8 mouse cellular contexts compared by ENCODE assay signal in the genomic region with DNA sequence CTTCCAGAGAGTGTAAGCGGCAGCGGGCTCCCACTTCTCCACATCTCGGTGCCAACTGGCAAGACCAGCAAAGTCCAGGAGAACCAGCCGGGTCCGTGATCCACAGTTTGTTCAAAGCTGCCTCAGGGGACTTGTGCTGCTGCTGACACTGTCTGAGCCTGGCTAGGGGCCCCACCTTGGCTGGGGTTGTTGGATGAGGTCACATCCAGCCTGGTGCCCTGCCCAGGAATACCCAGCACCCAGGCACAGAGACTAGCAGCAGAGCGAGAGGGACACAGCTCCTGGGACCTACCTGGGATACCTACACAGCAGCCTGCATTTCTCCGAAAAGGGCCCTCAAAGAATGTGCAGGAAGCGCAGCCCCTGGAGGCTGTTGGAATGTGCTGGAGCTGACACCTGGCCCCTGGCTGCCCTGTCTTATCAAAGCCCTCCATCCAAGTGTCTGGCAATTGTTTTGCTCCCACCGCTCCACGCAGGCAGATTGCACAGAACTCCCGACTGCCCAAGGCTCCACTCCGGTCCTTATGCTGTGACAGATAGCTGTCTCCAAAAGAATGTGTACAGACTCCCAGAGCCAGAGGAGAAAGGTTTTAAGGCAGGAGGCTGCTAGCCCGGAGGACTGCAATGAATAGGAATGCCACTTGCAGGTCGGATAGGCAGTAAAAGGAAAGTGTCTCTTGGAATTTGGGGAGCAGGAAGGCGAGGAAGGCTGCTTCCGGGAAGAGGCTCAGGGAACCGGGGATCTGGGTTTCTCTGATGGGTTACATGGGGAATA. TPM values are rescaled to one million over a fixed set of nuclear protein-coding genes. Genes with fewer than 3 reads are reported as not detected.
A peak's percentile ranks its signal among the peaks of the same experiment; 100 is the strongest.
DNase-seq lines count a peak whose midpoint lies in the region; ATAC-seq lines count a peak whose summit lies in the region.

No protein-coding gene starts in this region.

- H3K27me3 ChIP-seq in erythroblast, embryonic 14.5 days (ENCODE audit: control insufficient read depth), result peaks cover 61% of the 10 kb centered on the region
- H3K27me3 ChIP-seq in intestine, embryonic 14.5 days (replicated peaks; ENCODE audit: control insufficient read depth, insufficient read depth, low read length), result 0 out of 2 replicates have a peak, but pooled peaks cover 4% of the 10 kb centered on the region
- no peaks in the 10 kb centered on the region for H3K27me3 ChIP-seq in lung, embryonic 16.5 days (ENCODE audit: control insufficient read depth, insufficient read depth, low read depth, low read length)
- 0 out of 2 replicates have a peak, but pooled peaks cover 5% of the 10 kb centered on the region for H3K27me3 ChIP-seq in stomach, embryonic 15.5 days (replicated peaks)

- H3K9ac ChIP-seq in intestine, embryonic 14.5 days (ENCODE audit: low read length), result peak overlapping the region; percentile 56
- peak overlapping the region; percentile 78 for H3K9ac ChIP-seq in lung, embryonic 16.5 days (ENCODE audit: low read length)
- H3K9ac ChIP-seq in stomach, embryonic 15.5 days, result peak overlapping the region; percentile 73; the same call in 1 of the 2 replicates

- peak; percentile 48 to 55 for DNase-seq in spleen, postnatal 10 days (ENCODE audit: low spot score in 2 of 2)
- DNase-seq in spleen, postnatal 14 days (ENCODE audit: low spot score in 2 of 2), result no peak
- peak; percentile 73 for DNase-seq in intestine, embryonic 14.5 days (ENCODE audit: low spot score)
- no peak for DNase-seq in right cerebral cortex, postnatal 4 days
- DNase-seq in gastrocnemius, postnatal 25 days, result no peak

- H3K4me2 ChIP-seq in intestine, embryonic 14.5 days (ENCODE audit: low read length), result peak overlapping the region; percentile 91
- H3K4me2 ChIP-seq in lung, embryonic 16.5 days (ENCODE audit: low read depth, low read length), result peak overlapping the region; percentile 88
- peak overlapping the region; percentile 93 for H3K4me2 ChIP-seq in stomach, embryonic 15.5 days

- 15% methylated on average over 17 of the region's 17 CpGs for WGBS in intestine, embryonic 14.5 days
- 11% methylated on average over 17 of the region's 17 CpGs for WGBS in lung, embryonic 16.5 days
- 20% methylated on average over 17 of the region's 17 CpGs for WGBS in stomach, embryonic 15.5 days

- peaks cover 39% of the 10 kb centered on the region for H3K36me3 ChIP-seq in erythroblast, embryonic 14.5 days (ENCODE audit: control insufficient read depth)
- H3K36me3 ChIP-seq in intestine, embryonic 14.5 days (ENCODE audit: control insufficient read depth, insufficient read depth, low read length), result no peaks in the 10 kb centered on the region
- no peaks in the 10 kb centered on the region for H3K36me3 ChIP-seq in lung, embryonic 16.5 days (ENCODE audit: control insufficient read depth, insufficient read depth, low read length)
- no peaks in the 10 kb centered on the region for H3K36me3 ChIP-seq in stomach, embryonic 15.5 days

- no peaks in the 10 kb centered on the region; the same call in 1 of the 2 replicates for H3K9me3 ChIP-seq in erythroblast, embryonic 14.5 days (ENCODE audit: control insufficient read depth, low read length)
- H3K9me3 ChIP-seq in intestine, embryonic 14.5 days (ENCODE audit: control insufficient read depth, low read length), result no peaks in the 10 kb centered on the region
- no peaks in the 10 kb centered on the region for H3K9me3 ChIP-seq in lung, embryonic 16.5 days (ENCODE audit: control insufficient read depth, low read length)
- no peaks in the 10 kb centered on the region for H3K9me3 ChIP-seq in stomach, embryonic 15.5 days

- ATAC-seq in intestine, embryonic 14.5 days (replicated peaks; ENCODE audit: low FRiP score, low TSS enrichment, low read depth), result no peak
- ATAC-seq in lung, embryonic 16.5 days (ENCODE audit: low read depth), result no peak
- ATAC-seq in stomach, embryonic 15.5 days (ENCODE audit: insufficient read depth, low FRiP score, low read depth), result no peak

- H3K4me3 ChIP-seq in erythroblast, embryonic 14.5 days (replicated peaks), result peak overlapping the region; percentile 70
- H3K4me3 ChIP-seq in intestine, embryonic 14.5 days (ENCODE audit: low read depth, low read length), result peak overlapping the region; percentile 61
- H3K4me3 ChIP-seq in lung, embryonic 16.5 days (ENCODE audit: low read length), result peak overlapping the region; percentile 72
- H3K4me3 ChIP-seq in stomach, embryonic 15.5 days (replicated peaks), result peak overlapping the region; percentile 61

- peaks cover 72% of the 10 kb centered on the region for H3K4me1 ChIP-seq in erythroblast, embryonic 14.5 days (ENCODE audit: control insufficient read depth)
- peaks cover 39% of the 10 kb centered on the region for H3K4me1 ChIP-seq in intestine, embryonic 14.5 days (replicated peaks; ENCODE audit: control insufficient read depth, insufficient read depth, low read length)
- peaks cover 40% of the 10 kb centered on the region for H3K4me1 ChIP-seq in lung, embryonic 16.5 days (replicated peaks; ENCODE audit: control insufficient read depth, insufficient read depth, low read length)
- H3K4me1 ChIP-seq in stomach, embryonic 15.5 days, result peaks cover 46% of the 10 kb centered on the region

- H3K27ac ChIP-seq in intestine, embryonic 14.5 days (ENCODE audit: low read depth), result no peak overlapping the region
- peak overlapping the region; percentile 77 for H3K27ac ChIP-seq in lung, embryonic 16.5 days (ENCODE audit: low read length)
- peak overlapping the region; percentile 71 for H3K27ac ChIP-seq in stomach, embryonic 15.5 days

RNA-seq across cellular contexts. Expression of a gene that starts 0.8 kb away (rescaled TPM):
- polyA plus RNA-seq in erythroblast, embryonic 14.5 days (2012), result 11.8 and 12.5 TPM in 2 replicates
- 24.1 and 27.7 TPM in 2 replicates for polyA plus RNA-seq in intestine, embryonic 14.5 days (2014; fragmentation: Nextera tagmentation; extraction: Ambion mirVana)
- polyA plus RNA-seq in lung, embryonic 16.5 days (2015; fragmentation: Nextera tagmentation; extraction: Ambion mirVana), result 49.4 and 49.7 TPM in 2 replicates
- polyA plus RNA-seq in stomach, embryonic 15.5 days (2015; fragmentation: Nextera tagmentation; extraction: Ambion mirVana), result 26.9 and 29.8 TPM in 2 replicates
- total RNA-seq in gastrocnemius, postnatal 25 days (2021), result 1 to 10 TPM; 4.7 to 5.1 TPM

RNA-seq across cellular contexts. Expression of a gene that starts 18.0 kb away (rescaled TPM):
- polyA plus RNA-seq in erythroblast, embryonic 14.5 days (2012), result 3.5 and 4.1 TPM in 2 replicates
- 160 and 171 TPM in 2 replicates for polyA plus RNA-seq in intestine, embryonic 14.5 days (2014; fragmentation: Nextera tagmentation; extraction: Ambion mirVana)
- 150 and 157 TPM in 2 replicates for polyA plus RNA-seq in lung, embryonic 16.5 days (2015; fragmentation: Nextera tagmentation; extraction: Ambion mirVana)
- polyA plus RNA-seq in stomach, embryonic 15.5 days (2015; fragmentation: Nextera tagmentation; extraction: Ambion mirVana), result 133 and 134 TPM in 2 replicates
- total RNA-seq in gastrocnemius, postnatal 25 days (2021), result 10 to 100 TPM; 42.9 to 44.1 TPM

RNA-seq across cellular contexts. Expression of a gene that starts 37.1 kb away (rescaled TPM):
- 37.6 and 98.2 TPM in 2 replicates for polyA plus RNA-seq in erythroblast, embryonic 14.5 days (2012)
- 94.9 and 102 TPM in 2 replicates for polyA plus RNA-seq in intestine, embryonic 14.5 days (2014; fragmentation: Nextera tagmentation; extraction: Ambion mirVana)
- polyA plus RNA-seq in lung, embryonic 16.5 days (2015; fragmentation: Nextera tagmentation; extraction: Ambion mirVana), result 91.2 and 91.9 TPM in 2 replicates
- 89.4 and 91.5 TPM in 2 replicates for polyA plus RNA-seq in stomach, embryonic 15.5 days (2015; fragmentation: Nextera tagmentation; extraction: Ambion mirVana)
- 10 to 100 TPM; 38.4 to 45.3 TPM for total RNA-seq in gastrocnemius, postnatal 25 days (2021)

RNA-seq across cellular contexts. Expression of a gene that starts 37.2 kb away (rescaled TPM):
- 6.4 and 9.5 TPM in 2 replicates for polyA plus RNA-seq in erythroblast, embryonic 14.5 days (2012)
- polyA plus RNA-seq in intestine, embryonic 14.5 days (2014; fragmentation: Nextera tagmentation; extraction: Ambion mirVana), result 81.6 and 83.4 TPM in 2 replicates
- polyA plus RNA-seq in lung, embryonic 16.5 days (2015; fragmentation: Nextera tagmentation; extraction: Ambion mirVana), result 69.1 and 69.7 TPM in 2 replicates
- polyA plus RNA-seq in stomach, embryonic 15.5 days (2015; fragmentation: Nextera tagmentation; extraction: Ambion mirVana), result 75.8 and 84.2 TPM in 2 replicates
- total RNA-seq in gastrocnemius, postnatal 25 days (2021), result 100 to 1,000 TPM; 376 to 381 TPM

RNA-seq across cellular contexts. Expression of a gene that starts 42.6 kb away (rescaled TPM):
- 0.02 and 0.06 TPM in 2 replicates for polyA plus RNA-seq in erythroblast, embryonic 14.5 days (2012)
- polyA plus RNA-seq in intestine, embryonic 14.5 days (2014; fragmentation: Nextera tagmentation; extraction: Ambion mirVana), result 27.5 and 28.2 TPM in 2 replicates
- polyA plus RNA-seq in lung, embryonic 16.5 days (2015; fragmentation: Nextera tagmentation; extraction: Ambion mirVana), result 18.2 and 18.5 TPM in 2 replicates
- polyA plus RNA-seq in stomach, embryonic 15.5 days (2015; fragmentation: Nextera tagmentation; extraction: Ambion mirVana), result 25.8 and 26.5 TPM in 2 replicates
- total RNA-seq in gastrocnemius, postnatal 25 days (2021), result 1 to 10 TPM; 3.6 to 4.2 TPM

Comparison
In these comparisons a context has a peak if more than half of its experiments do, and no peak if none do; other contexts are left out.
1. DNase-seq: peak in spleen, postnatal 10 days (2 of 2) and intestine, embryonic 14.5 days (single experiment); none in spleen, postnatal 14 days (0 of 2), right cerebral cortex, postnatal 4 days (single experiment) and gastrocnemius, postnatal 25 days (single experiment).
2. RNA of a gene that starts 18.0 kb away (polyA plus RNA-seq): 160 to 171 TPM in intestine, embryonic 14.5 days, 150 to 157 TPM in lung, embryonic 16.5 days and 133 to 134 TPM in stomach, embryonic 15.5 days; 3.5 to 4.1 TPM in erythroblast, embryonic 14.5 days; every median in the first group is over 10 times any median in the second.
3. Peak in every context shown above with its lines, with median percentiles within 50 percentile points of each other: H3K4me3 ChIP-seq, H3K4me2 ChIP-seq and H3K9ac ChIP-seq.